Mouse (Mus musculus): ENCODE measurements around the gene Cxcr5.

Gene Cxcr5

DNA sequence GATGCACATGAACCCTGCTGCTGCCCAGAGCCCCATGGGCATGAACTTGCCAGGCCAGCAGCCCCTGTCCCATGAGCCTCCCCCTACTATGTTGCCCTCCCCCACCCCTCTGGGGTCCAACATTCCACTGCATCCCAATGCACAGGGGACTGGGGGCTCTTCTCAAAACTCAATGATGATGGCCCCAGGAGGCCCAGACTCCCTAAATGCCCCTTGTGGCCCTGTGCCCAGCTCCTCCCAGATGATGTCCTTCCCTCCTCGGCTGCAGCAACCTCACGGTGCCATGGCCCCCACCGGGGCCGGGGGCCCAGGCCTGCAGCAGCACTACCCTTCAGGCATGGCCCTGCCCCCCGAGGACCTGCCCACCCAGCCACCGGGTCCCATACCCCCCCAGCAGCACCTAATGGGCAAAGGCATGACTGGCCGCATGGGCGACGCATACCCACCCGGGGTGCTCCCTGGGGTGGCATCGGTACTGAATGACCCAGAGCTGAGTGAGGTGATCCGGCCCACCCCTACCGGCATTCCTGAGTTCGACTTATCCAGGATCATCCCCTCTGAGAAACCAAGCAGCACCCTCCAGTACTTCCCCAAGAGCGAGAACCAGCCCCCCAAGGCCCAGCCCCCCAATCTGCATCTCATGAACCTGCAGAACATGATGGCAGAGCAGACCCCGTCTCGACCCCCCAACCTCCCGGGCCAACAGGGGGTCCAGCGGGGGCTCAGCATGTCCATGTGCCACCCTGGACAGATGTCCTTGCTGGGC is 52.8 kb downstream of the Cxcr5 start:
- DNase-seq = no peak

DNA sequence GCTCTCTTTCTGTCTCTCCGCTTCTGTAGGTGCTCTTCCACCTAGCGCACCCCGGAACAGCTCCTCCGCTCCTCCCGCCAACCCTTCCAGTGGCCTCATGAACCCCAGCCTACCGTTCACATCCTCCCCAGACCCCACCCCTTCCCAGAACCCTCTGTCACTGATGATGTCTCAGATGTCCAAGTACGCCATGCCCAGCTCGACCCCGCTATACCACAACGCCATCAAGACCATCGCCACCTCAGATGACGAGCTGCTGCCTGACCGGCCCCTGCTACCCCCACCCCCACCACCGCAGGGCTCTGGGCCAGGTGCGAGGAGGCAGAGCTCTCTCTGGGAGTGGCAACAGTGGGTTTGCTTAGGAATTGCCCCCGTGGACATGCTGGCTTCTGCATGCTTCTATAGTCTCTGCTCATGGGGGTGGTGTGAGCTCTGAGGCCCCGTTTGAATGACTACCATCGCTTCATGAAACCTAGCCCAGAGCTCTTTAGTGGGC is 53.5 kb downstream of the Cxcr5 start:
- no peak for DNase-seq

DNA sequence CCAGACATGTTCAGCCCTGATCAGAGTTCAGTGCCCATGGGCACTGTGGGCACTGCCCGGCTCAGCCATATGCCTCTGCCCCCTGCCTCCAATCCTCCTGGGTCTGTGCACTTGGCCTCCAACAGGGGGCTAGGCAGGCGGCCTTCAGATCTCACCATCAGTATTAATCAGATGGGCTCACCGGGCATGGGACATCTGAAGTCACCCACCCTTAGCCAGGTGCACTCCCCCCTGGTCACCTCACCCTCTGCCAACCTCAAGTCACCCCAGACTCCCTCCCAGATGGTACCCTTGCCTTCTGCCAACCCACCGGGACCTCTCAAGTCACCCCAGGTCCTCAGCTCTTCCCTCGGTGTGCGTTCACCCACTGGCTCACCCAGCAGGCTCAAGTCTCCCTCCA is 54.3 kb downstream of the Cxcr5 start:
- DNase-seq = no peak

DNA sequence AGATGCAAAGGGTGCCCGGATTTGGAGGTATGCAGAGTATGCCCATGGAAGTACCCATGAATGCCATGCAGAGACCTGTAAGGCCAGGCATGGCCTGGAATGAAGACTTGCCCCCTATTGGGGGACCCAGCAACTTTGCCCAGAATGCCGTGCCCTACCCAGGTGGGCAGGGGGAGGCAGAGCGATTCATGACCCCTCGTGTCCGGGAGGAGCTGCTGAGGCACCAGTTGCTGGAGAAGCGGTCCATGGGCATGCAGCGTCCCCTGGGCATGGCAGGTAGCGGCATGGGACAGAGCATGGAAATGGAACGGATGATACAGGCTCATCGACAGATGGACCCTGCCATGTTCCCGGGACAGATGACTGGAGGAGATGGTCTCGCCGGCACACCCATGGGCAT is 55.1 kb downstream of the Cxcr5 start:
- DNase-seq = no peak

DNA sequence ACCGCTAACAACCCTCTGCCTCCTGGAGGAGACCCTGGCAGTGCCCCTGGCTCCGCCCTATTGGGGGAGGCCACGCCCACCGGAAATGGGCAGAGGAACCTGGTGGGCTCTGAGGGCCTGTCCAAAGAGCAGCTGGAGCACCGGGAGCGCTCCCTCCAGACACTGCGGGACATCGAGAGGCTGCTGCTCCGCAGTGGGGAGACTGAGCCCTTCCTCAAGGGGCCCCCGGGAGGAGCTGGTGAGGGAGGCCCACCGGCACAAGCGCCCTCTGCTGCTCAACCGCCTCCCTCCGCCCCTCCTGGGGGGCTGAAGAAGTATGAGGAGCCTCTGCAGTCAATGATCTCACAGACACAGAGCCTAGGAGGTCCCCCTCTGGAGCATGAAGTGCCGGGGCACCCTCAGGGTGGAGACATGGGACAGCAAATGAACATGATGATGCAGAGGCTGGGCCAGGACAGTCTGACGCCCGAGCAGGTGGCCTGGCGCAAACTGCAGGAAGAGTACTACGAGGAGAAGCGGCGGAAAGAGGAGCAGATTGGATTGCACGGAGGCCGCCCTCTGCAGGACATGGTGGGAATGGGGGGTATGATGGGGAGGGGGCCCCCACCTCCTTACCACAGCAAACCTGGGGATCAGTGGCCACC is 55.7 kb downstream of the Cxcr5 start:
- no peak for DNase-seq

DNA sequence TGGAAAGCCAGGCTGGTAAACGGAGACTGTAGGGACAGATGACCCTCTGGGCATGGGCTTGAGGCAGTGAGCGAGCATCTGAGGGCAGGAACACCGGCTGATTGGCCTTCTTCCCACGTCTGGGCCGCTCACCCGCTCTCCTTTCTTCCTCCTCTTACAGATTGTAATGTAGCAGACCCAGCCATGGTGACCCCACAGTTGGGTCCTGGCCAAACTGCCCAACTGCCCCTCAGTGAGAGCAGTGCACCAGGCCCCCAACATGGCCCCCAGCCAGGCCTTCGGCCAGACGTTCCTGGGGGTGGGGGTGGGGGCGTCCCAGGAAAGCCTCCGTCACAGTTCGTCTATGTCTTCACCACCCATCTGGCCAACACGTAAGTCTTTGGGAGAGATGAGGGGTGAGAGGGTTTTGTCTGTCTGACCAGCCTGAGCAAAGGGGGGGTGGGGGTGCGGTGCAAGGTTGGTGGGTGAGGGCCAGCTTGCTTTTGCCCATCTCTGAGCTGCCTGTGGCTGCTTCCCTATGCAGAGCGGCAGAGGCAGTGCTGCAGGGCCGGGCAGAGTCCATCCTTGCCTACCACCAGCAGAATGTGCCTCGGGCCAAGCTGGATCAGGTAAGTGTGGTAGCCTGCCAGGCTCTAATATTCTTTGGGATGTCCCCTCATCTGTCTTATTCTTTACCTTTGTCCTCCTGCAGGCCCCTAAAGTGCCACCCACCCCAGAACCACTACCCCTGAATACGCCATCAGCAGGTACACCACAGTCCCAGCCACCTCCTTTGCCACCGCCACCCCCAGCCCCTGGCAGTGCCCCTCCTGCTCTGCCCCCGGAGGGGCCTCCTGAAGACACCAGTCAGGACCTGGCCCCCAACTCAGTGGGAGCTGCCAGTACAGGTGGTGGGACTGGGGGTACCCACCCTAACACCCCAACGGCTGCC is 56.5 kb downstream of the Cxcr5 start:
- DNase-seq = no peak

DNA sequence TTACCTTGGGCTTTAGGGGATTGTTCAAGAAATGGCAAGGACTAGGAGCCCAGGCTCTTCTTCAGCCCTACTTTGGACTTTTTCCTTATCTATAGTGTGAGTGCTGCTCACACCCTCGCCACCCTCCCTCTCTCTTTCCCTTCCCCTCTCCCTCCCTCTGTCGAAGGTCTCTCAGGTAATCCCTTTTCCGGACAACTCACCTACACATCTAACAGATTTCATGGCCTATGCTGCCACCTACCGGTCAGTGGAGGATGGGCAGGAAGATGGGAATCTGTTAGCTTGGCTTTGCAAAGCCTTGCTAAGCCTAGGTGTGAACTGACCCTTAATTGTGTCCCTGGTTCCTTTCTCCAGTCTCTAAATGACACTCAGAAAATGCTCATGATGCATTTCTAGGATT is 59.7 kb downstream of the Cxcr5 start:
- peak; percentile 84 to 90 for DNase-seq

DNA sequence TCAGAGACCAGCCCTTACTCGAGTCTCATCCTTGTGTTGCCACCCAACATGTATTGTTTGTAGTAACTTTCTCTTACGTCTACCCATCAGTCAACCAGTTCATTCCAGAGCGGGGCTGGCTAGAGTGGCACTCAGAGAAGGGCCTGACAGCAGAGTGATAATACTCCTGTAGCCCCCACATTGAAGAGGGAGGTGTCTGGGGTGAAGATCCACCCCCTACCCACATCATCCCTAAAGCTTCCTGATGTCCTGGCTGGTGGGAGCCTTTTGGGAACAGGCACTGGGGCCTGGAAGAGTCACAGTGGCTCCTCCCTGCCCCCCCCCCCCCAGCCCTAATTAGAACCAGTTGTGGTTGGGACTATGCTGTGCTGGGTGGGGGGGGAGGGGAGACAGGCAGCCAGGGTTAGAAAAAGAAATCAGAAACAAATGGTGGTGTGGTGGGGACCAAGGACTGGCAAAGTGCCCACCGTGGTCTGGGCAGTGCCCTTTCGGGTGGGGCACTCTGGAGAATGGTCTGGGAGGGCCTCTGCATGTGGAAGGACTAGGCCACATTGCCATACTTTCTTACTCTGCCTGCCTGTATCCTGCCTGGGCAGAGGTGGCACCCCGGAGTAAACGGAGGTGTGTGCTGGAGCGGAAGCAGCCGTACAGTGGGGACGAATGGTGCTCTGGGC is 60.3 kb downstream of the Cxcr5 start:
- no peak for DNase-seq

DNA sequence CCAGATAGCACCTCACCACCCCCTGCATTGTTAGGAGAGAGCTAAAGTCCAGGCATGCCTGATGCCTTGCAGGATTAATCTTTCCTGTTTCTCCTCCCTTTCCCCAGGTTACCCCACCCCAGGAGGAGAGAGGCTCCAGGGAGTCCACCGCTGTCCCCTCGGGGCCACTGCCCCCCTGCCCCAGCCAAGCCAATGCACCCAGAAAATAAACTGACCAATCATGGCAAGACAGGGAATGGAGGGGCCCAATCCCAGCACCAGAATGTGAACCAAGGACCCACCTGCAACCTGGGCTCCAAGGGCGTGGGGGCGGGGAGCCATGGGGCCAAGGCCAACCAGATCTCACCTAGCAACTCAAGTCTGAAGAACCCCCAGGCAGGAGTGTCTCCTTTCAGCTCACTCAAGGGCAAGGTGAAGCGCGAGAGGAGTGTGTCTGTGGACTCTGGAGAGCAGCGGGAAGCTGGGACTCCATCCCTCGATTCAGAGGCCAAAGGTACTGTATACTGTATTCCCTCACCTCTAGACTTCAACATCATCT is 61.0 kb downstream of the Cxcr5 start:
- no peak for DNase-seq

DNA sequence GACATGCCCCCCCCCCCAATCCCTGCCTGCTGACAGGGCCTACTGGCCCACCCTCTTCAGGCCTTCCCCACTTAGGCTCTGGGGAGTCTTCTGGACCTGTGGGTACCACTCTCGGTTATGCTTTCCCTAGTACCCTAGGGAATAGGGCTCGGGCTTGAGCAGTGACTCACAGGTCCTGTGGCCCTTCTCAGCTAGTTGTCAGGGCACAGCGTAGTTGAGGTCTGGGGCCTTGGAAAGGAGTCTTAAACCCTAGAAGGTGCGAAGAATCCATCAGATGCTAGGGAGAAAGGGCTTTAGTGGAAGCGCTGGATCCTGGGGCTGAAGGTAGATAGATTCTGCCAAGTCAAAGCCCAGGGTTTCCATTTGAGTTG is 61.5 kb downstream of the Cxcr5 start:
- DNase-seq = no peak

DNA sequence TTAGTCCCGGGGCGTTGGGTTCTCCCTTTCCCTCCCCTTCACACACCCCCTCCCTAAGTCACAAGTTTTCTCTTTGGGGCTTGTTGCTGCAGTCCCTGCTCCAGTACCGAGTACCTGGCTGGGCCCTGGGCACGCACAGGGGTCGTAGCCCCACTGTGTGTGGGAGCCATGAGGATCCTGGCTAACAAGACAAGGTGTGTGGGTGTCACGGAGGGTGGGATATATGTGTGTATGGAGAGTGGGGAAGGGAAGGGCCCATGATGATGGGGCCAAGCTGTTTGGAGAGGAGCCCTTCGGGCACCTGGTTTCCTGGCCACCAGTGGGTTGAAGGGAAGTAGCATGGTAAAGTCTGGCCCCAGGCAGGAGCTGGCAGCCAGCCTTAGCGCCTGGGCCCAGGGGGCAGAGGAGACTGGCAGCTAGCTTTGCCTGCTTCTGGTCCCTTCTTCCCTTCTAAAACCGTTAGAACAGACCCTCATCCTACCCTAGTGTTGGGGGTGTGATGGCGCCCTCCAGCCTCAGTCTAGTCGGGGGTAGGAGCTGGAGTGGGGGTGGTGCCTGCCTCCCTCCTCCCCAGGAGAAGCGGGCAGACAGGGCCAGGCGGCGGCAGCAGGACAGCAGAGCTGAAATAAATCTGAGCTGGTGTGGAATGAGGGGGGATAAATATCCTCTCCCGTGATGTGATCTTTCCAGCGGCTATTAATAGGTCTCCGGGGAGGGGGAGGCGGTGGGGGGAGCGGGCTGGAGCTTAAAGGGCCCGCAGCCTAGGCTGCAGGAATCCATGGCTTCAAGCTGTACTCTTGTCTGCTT is 62.1 kb downstream of the Cxcr5 start:
- peak in 1 of 2 experiments; percentile 49 for DNase-seq

DNA sequence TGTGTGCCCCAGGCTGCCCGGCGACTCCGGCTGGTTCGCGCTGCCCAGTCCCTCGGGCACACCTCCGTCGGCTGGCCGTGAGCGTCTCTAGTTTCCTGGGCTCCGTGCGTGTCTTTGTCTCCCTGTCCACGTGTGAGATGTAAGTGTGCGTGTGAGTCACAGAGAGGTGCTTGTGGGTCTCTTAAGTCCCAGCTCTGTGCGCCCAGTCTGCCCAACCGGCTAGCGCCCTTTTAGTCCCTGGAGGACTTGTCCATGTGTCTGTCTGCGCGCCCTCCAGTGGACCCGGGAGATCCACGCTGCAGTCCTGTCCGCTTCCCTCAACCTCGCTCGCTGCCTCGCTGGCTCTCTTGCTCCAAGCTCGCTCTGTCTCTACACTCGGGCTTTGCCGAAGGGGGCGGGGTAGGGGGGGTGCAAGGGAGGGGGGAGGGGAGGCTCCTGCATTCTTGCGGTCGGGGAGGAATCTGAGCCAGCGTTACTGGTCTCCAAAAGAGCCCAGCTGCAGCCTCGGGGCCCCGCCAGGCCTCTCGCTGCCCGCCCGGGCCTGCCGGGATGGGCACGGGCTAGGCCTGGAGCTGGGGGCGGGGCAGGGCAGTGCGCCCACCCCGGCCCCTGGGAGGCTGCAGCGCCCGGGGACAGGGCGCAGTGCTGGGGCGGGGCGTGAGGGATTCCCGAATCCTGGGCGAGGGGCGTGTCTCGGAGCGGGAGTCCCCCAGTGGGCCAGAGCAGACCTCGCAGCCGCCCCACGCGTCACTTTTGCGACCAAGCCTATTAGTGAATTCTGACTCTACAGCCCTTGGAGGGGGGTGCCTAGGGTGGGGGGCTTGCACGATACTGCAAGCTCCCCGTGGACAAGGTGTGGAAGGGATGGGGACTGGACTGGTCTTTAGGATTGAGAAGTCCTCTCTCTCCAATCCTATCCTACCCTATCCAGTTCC is 63.0 kb downstream of the Cxcr5 start:
- DNase-seq = peak; percentile 90 to 93

DNA sequence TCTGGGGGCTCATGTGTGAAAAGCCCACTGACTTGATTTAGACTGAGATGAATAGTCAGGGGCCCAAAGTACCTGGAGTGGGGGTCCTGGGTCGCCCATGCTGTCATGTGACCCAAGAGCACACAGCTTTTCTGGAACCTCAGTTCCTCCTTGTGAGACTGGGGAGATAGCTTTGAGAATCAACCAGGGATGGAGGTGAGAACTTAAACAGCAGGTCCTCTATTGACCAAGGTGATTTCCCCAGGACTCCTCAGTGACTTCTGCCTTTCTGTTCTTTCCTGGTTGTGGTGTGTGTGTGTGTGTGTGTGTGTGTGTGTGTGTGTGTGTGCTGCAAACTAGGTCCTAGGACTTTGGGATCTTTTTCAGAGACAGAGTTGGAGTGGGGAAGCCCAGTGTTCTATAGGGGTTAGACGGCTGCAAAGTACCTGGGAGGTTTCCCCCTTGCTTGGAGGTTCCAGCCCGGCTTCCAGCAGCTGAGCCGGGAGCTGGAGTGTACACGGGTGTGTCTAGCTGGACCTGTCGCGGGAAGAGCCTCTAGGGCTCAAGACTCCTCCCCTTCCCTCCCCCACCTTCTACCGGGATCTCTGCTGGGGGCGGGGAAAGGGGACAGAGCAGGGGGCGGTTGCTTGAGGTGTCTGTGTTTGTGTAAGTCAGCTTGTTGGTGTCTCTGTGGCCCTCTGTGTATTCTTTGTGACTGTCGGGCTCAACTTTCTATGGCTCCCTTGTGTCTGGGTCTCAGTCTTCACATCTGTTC is 63.9 kb downstream of the Cxcr5 start:
- DNase-seq = peak; percentile 77 to 88

DNA sequence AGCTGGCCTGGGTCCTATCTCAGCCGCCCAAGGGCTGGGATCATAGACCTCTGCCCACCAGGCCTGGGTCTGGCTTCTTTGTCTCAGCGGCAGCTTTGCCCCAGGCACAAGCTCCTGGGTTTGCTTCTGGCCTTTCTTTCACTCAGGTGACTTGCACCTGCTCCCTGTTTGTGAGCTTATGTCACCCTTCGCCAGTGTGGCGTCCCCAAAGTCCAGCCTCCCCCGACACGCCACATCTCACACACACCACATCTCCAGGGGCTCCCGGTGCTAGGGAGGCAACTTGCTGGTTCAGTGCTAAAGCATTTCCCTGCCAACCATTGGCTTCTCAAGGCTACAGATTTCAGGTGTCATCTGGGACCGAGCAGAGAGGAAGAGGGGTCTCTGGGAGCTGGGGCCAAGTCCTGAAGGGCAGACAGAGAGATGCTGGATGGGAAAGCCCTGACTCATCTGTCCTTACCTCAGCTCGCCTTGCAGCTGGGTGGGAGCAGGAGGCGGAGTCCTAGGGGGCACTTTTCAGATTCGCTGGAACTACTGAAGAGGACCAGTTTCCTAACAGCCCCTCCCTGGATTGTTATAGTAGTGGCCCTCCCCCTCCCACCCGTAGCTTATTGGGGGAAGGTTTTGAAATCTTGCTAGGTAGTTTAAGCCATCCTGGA is 64.7 kb downstream of the Cxcr5 start:
- peak in 1 of 2 experiments; percentile 47 for DNase-seq

DNA sequence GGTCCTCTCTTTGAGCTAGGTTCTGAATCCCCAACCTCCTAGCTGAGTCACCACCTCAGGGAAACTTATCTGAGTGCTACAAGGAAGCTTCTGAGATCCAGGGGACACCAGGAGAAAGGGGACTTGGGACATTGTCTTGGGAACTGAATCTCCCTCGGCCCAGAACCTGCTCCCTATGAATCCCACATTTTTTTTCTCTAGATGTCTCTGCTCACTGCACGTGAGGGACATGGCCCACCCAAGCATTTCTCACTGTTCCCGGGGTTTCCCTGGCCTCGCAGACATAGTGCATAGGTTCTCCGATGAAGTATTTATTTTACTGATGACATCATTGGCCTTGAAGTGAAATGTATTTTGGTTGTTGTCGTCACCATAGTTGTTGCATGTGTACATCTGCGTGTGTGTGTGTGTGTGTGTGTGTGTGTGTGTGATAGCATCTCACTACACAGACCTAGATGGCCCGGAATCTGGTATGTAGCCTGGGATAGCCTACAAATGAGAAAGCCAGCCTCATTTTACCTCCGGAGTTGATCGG is 65.8 kb downstream of the Cxcr5 start:
- no peak for DNase-seq

DNA sequence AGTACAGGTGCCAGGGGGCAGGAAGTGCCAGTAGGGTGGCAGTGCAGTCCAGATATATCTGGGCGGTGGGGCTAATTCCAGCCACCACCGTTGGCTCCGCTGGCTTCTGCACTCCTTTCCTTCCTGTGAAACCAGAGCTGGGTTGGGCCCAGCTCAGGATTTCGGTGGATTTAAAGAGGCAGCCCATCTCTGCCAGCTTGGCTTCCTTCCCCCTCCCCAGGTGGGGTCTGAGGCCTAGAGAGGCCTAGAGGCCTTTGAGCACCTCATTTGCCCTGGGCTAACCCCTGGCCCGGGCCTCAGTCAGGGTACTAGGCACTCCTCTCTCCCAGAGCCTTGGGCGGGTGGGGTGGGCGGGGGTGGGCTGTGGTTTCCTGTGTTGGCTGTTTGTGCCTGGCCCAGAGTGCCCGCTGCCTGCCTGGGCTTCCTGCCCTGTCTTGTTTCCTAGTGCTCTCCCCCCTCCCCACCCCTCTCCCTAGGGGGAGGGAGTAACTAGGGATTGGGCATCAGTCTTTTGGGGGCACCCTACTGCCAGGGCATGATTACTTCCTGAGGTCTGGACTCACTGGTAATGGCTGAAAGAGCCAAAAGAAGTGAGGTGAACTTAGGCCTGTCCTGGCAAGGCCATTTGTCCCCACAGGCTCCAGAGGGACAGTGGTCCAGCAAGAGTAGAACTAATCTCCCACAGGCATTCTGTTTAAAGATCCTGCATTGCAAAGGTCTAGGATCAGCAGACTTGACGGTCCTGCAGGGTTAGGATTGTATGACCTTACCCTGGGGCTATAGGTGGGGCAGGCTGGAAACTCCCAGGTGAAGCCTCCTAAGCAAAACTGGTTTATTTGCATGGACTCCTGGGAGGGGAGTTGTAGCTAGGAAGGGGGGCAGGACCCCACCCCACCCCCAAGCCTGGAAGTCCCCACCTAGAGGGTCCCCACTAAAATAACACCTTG is 66.5 kb downstream of the Cxcr5 start:
- peak; percentile 67 to 83 for DNase-seq

DNA sequence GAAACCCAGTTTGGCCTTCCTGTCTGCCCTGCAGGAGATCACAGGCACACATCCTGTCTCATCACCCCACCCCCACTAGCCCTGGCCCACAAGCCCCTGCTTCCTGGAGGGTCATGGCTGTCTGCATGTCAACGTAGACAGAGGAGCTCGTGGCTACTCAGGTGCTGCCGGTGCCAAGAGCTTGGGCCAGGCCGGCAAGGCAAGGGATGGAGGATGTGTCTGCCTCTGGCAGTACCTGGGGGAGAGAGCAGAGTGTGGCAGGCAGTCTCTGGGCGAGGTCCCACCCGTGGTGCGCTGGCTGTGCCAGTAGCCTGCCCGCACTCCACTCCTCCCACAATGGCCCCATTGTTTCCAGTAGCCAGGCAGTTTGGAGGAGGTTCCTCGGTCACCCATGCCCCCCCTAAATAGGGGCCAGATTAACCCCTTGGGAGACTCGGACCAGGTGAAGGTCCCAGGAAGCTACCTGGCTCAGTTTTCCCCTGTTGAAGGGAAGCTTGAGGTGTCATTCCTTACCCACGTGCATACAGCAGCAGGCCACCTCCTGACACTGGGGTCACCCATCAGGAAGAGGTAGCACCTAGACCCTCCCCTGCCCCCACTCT is 67.3 kb downstream of the Cxcr5 start:
- DNase-seq = peak; percentile 62 to 70
